Mouse (Mus musculus): Measurements from ENCODE around the gene Rarres2.

DNA sequence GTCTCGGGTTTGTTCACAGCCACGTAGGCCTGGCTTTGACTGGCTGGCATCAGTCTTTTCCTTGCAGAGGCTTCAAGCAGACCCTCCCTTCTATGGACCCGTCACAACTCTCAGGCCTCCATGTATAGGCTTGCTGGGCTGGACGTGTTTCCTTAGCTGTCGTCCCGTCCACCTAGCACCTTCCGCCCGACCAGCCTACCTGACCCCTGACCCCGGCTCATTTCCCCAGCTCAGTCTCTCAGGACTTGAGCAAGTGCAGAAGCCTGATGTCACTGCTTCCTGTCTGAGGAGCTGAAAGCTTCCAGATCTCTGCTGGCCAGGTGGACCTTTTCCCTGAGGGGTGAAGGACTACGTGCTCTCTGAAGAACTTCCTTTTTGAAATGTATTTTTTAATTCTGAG, 691 bp upstream of the Rarres2 start:
- TF ChIP-seq MEF2A (IDR thresholded peaks at IDR 0.05; ENCODE audit: extremely low read depth, insufficient replicate concordance, low read depth, low read length, poor library complexity, severe bottlenecking) = no peak
- TF ChIP-seq KAT2A (conservative IDR thresholded peaks at IDR 0.05; ENCODE audit: low read depth, low read length) = no peak
- TF ChIP-seq CHD2 (IDR thresholded peaks at IDR 0.05; ENCODE audit: low read length) = no peak
- TF ChIP-seq NRF1 (IDR thresholded peaks at IDR 0.05; ENCODE audit: insufficient read depth, low read depth, low read length, poor library complexity, severe bottlenecking) = no peak
- no peak for TF ChIP-seq CTCF (IDR thresholded peaks at IDR 0.05 in 2 of 3, conservative IDR thresholded peaks at IDR 0.05 in 1 of 3; ENCODE audit: control insufficient read depth in 1 of 3, insufficient read depth in 1 of 3, low read depth in 2 of 3, low read length in 3 of 3, poor library complexity in 1 of 3, severe bottlenecking in 1 of 3)
- TF ChIP-seq SIN3A (IDR thresholded peaks at IDR 0.05; ENCODE audit: low read length) = no peak
- no peak for TF ChIP-seq USF1 (IDR thresholded peaks at IDR 0.05; ENCODE audit: low read depth, low read length)
- TF ChIP-seq USF2 (IDR thresholded peaks at IDR 0.05; ENCODE audit: borderline replicate concordance in 1 of 2, insufficient read depth in 1 of 2, low read depth in 1 of 2, low read length in 2 of 2) = no peak
